Mouse (Mus musculus): ENCODE results near the gene Unk. TPM values are rescaled to one million over a fixed set of nuclear protein-coding genes. Genes with fewer than 3 reads are reported as not detected.

Gene Unk
- polyA plus RNA-seq, 1 experiment from 2014 or later, result 38.0 TPM

DNA sequence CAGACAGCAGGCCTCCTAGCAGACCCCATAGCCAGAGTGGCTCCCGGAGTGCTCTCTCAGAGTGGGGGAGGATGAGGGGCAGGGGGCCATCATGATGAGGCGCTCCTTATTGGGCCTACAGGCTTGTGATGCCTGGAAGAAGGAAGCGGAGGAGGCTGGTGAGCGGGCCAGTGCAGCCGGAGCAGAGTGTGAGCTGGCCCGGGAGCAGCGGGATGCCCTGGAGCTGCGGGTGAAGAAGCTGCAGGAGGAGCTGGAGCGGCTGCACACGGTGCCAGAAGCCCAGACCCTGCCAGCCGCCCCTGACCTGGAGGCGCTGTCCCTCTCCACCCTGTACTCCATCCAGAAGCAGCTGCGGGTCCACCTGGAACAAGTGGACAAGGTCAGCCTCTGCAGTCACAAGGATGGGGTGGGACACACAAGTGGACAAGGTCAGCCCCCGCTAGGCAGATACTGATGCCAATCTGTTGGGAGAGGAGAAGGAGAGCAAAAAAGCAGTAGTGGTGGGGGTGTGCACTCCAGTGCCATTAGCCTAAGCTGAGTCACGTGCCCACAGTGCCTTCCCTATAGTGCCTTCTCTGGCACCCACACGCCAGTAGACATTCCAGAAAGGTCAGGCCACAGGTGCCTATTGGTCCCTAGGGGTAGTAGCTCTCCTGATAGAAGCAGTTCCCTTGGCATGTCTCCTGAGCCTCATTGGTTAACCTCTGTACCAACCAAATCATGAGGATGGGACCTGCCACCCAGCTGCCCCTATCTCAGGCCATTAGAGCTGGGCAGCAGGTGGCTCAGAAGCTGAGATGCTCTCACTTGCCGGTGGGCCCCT, 29.0 kb downstream of the Unk start:
- no peak for ATAC-seq

DNA sequence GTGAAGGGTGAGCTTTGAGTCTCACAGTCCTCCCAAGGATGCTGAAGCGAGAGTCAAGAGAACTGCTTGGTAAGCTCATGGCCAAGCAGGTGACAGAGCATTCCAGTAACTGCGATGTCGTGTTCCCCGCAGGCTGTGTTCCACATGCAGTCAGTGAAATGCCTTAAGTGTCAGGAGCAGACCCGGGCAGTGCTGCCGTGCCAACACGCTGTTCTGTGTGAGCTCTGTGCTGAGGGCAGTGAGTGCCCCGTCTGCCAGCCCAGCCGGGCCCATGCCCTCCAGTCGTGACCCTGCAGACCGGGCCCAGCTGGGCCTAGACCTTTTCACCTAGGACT, 29.5 kb downstream of the Unk start:
- Histone ChIP-seq H3K4me3 (no peak overlapping the region), H3K27me3 (no peaks in the 10 kb centered on the region), H3K27ac (no peak overlapping the region), H3K36me3 (ENCODE audit: poor library complexity, severe bottlenecking) (peaks cover 80% of the 10 kb centered on the region), H3K4me1 (0 out of 2 replicates have a peak, but pooled peaks cover 5% of the 10 kb centered on the region), H3K9ac (no peak overlapping the region), H3K9me3 (replicated peaks) (no peaks in the 10 kb centered on the region), H3K4me2 (no peak overlapping the region)
- no peak for ATAC-seq
- 94% methylated on average over 11 of the region's 11 CpGs for WGBS

More for the DNA sequence above, 29.0 kb downstream of the Unk start:
- 92% methylated on average over 17 of the region's 17 CpGs for WGBS
- Histone ChIP-seq H3K4me3 (no peak overlapping the region), H3K4me2 (no peak overlapping the region), H3K36me3 (ENCODE audit: poor library complexity, severe bottlenecking) (peaks cover 85% of the 10 kb centered on the region), H3K9ac (no peak overlapping the region), H3K27ac (no peak overlapping the region), H3K27me3 (no peaks in the 10 kb centered on the region), H3K9me3 (replicated peaks) (no peaks in the 10 kb centered on the region), H3K4me1 (0 out of 2 replicates have a peak, but pooled peaks cover 5% of the 10 kb centered on the region)

DNA sequence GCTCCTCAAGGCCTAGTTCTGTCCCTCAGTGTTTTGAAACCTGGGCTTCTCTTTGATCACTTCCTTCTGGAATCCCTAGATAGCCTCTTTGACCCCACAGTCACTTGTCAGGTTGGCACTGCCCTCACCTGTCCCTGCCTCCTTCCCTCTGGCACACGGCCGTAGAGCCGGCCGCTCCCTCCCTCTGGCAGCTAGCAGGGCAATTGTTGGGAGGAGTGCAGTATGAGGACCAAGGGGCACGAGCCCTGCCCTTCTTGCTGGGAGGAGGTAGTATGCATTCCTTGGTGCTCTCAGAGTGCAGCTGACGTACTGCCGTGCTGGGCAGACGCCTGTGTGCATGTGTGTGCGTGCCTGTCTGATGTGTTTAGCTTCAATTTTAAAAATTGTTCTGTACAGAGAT, 30.5 kb downstream of the Unk start:
- no peak overlapping the region; the same call in 1 of the 2 replicates for H3K9ac ChIP-seq
- no peak overlapping the region for H3K27ac ChIP-seq
- no peak overlapping the region for H3K4me2 ChIP-seq
- H3K27me3 ChIP-seq, result no peaks in the 10 kb centered on the region
- H3K36me3 ChIP-seq (ENCODE audit: poor library complexity, severe bottlenecking), result peaks cover 70% of the 10 kb centered on the region
- H3K4me3 ChIP-seq, result no peak overlapping the region
- no peaks in the 10 kb centered on the region for H3K9me3 ChIP-seq (replicated peaks)
- H3K4me1 ChIP-seq, result 0 out of 2 replicates have a peak, but pooled peaks cover 5% of the 10 kb centered on the region
- 89% methylated on average over 9 of the region's 9 CpGs for WGBS
- ATAC-seq, result no peak

GRCm38 (mm10) chr11:116061641-116062415, 31.7 kb downstream of the Unk start:
- H3K27me3 ChIP-seq, result no peaks in the 10 kb centered on the region
- no peak overlapping the region for H3K4me2 ChIP-seq
- no peak overlapping the region for H3K4me3 ChIP-seq
- 90% methylated on average over 13 of the region's 13 CpGs for WGBS
- H3K4me1 ChIP-seq, result 0 out of 2 replicates have a peak, but pooled peaks cover 5% of the 10 kb centered on the region
- no peak for ATAC-seq
- H3K27ac ChIP-seq, result 0 out of 2 replicates have a peak overlapping the region, but pooled peaks have one; percentile 16
- H3K9me3 ChIP-seq (replicated peaks), result no peaks in the 10 kb centered on the region
- H3K36me3 ChIP-seq (ENCODE audit: poor library complexity, severe bottlenecking), result peaks cover 58% of the 10 kb centered on the region
- H3K9ac ChIP-seq, result no peak overlapping the region

DNA sequence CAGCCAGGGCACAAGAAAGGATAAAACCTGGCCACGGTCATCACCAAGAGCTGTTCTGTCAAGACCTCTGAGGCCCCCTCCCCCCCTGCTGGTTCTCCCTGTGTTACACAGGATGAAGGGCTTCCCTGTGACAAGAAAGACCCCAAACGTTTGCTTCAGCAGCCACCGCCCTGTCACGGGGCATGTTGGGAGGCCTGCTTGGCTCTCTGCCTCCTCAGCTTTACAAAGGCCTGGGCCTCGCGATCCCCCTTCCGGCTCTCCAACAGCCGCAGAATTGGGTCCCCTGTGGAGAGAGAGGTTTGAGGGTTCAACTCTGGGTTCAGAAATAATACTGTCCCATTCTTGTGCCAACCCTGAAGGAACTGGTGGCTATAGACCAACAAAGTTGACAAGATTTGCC, 32.4 kb downstream of the Unk start:
- WGBS, result 50% methylated on average over 8 of the region's 8 CpGs
- Histone ChIP-seq H3K36me3 (ENCODE audit: poor library complexity, severe bottlenecking) (peaks cover 51% of the 10 kb centered on the region), H3K4me2 (no peak overlapping the region), H3K9ac (no peak overlapping the region), H3K9me3 (replicated peaks) (no peaks in the 10 kb centered on the region), H3K27me3 (no peaks in the 10 kb centered on the region), H3K4me3 (no peak overlapping the region), H3K4me1 (0 out of 2 replicates have a peak, but pooled peaks cover 5% of the 10 kb centered on the region), H3K27ac (0 out of 2 replicates have a peak overlapping the region, but pooled peaks have one; percentile 16)
- ATAC-seq, result no peak

DNA sequence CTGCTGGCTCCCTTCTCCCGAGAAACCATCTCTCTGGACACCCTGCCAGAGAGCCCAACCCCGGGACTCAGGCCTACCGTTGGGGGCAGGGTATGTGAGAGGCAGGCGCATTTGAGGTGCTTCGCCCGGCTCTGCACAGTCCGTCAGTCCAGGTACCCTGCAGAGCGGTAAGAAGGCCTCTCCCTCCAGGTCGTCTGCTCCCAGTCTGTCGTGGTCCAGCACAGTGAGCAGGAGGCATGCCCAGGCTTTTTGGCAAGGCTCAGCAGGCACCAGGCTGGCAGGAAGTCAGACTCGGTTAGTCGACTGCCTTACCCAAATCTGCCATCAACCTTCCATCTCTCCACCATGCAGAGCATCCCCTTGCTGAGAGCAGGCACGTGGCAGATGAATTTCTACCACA, 33.4 kb downstream of the Unk start:
- Histone ChIP-seq H3K4me1 (0 out of 2 replicates have a peak, but pooled peaks cover 5% of the 10 kb centered on the region), H3K27ac (no peak overlapping the region), H3K4me2 (no peak overlapping the region), H3K36me3 (ENCODE audit: poor library complexity, severe bottlenecking) (peaks cover 40% of the 10 kb centered on the region), H3K9me3 (replicated peaks) (no peaks in the 10 kb centered on the region), H3K4me3 (no peak overlapping the region), H3K9ac (no peak overlapping the region), H3K27me3 (no peaks in the 10 kb centered on the region)
- 55% methylated on average over 13 of the region's 13 CpGs for WGBS
- ATAC-seq, result 0 out of 2 replicates have a peak, but pooled peaks have one; percentile 20

DNA sequence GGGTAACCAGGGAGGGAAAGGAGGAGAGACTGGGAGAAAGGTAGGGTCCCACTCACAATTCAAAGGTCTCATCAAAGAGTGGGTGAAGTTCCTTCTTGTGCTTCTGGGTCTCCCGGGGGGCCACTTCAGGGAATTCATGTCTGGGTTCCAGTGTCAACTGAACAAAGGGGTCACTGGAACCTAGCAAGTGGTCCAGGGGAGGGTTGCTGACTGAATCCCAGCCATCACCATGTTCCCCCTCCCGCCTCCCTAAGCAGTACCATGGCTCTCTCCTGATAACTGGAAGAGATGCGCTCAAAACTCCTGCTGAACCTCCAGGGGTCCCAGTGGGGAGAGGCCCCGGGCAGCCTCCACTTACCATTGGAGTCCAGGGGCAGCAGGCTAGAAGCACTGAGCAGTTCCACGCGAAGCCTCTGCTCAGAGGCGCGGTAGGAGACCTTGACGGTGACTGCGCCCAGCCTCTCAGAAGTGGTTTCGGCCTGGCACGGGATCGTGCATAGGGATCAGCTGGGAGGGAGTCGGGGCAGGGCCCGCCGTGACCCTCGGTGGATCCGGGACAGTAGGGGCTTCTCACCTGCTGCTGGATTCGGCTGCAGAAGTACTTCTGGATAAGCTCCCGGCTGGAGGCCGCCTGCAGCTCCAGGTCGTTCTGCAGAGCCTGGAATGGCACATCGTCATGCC, 34.2 kb downstream of the Unk start:
- Histone ChIP-seq H3K4me3 (no peak overlapping the region), H3K9ac (no peak overlapping the region), H3K36me3 (ENCODE audit: poor library complexity, severe bottlenecking) (peaks cover 33% of the 10 kb centered on the region), H3K27ac (no peak overlapping the region), H3K4me1 (0 out of 2 replicates have a peak, but pooled peaks cover 5% of the 10 kb centered on the region), H3K4me2 (no peak overlapping the region), H3K9me3 (replicated peaks) (no peaks in the 10 kb centered on the region), H3K27me3 (no peaks in the 10 kb centered on the region)
- 69% methylated on average over 23 of the region's 23 CpGs for WGBS
- ATAC-seq, result no peak

GRCm38 (mm10) chr11:116065345-116065744, 35.2 kb downstream of the Unk start:
- WGBS, result 86% methylated on average over 12 of the region's 12 CpGs
- Histone ChIP-seq H3K9me3 (replicated peaks) (no peaks in the 10 kb centered on the region), H3K9ac (no peak overlapping the region), H3K4me2 (no peak overlapping the region), H3K36me3 (ENCODE audit: poor library complexity, severe bottlenecking) (peaks cover 23% of the 10 kb centered on the region), H3K4me3 (no peak overlapping the region), H3K27ac (no peak overlapping the region), H3K4me1 (0 out of 2 replicates have a peak, but pooled peaks cover 5% of the 10 kb centered on the region), H3K27me3 (no peaks in the 10 kb centered on the region)
- no peak for ATAC-seq

DNA sequence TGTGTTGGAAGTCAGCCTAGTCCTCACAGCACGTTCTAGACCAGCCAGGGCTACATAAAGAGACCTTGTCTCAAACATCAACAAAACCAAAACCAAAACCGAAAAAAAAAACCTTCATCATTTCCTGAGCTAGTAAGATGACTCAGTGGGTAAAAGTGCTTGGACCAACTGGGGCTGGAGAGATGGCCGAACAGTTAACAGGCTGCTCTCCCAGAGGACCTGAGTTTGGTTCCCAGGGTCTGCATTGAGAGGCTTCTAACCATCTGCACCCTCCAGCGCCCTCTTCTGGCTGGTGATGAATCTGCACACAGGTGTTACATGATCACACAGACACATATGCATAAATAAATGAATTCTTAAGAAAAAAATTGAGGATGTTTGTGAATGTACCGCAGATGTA, 41.4 kb downstream of the Unk start:
- Histone ChIP-seq H3K36me3 (ENCODE audit: poor library complexity, severe bottlenecking) (no peaks in the 10 kb centered on the region), H3K9me3 (replicated peaks) (no peaks in the 10 kb centered on the region), H3K4me2 (no peak overlapping the region), H3K4me1 (no peaks in the 10 kb centered on the region), H3K27ac (no peak overlapping the region), H3K9ac (no peak overlapping the region), H3K27me3 (no peaks in the 10 kb centered on the region), H3K4me3 (no peak overlapping the region)
- 73% methylated on average over 5 of the region's 5 CpGs for WGBS
- ATAC-seq, result no peak

DNA sequence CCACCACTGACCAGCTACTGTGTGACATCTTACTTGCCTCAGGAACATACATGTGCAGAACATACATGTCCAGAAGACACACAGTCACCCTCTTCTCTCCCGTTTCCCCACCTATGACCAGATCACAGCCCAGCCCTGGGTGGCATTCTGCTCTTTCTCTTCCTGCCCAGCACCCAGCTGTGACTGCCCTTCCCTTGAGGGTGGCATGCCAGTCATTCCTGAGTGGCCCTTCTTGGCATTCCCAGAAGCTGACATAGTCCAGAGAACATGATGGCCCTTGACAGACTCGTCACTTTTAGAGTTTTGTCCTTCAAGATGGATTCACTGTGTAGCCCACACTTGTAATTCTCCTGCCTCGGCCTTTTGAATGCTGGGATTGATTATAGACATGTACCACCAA, 42.5 kb downstream of the Unk start:
- no peaks in the 10 kb centered on the region for H3K4me1 ChIP-seq
- H3K9ac ChIP-seq, result no peak overlapping the region
- 89% methylated on average over 3 of the region's 3 CpGs for WGBS
- H3K4me3 ChIP-seq, result no peak overlapping the region
- no peak for ATAC-seq
- H3K27ac ChIP-seq, result no peak overlapping the region
- H3K9me3 ChIP-seq (replicated peaks), result no peaks in the 10 kb centered on the region
- no peaks in the 10 kb centered on the region for H3K27me3 ChIP-seq
- no peak overlapping the region for H3K4me2 ChIP-seq
- H3K36me3 ChIP-seq (ENCODE audit: poor library complexity, severe bottlenecking), result no peaks in the 10 kb centered on the region

GRCm38 (mm10) chr11:116074436-116074991, 44.4 kb downstream of the Unk start:
- no peaks in the 10 kb centered on the region for H3K27me3 ChIP-seq
- H3K4me3 ChIP-seq, result no peak overlapping the region
- WGBS, result 75% methylated on average over 7 of the region's 7 CpGs
- H3K4me1 ChIP-seq, result peaks cover 13% of the 10 kb centered on the region
- no peak overlapping the region for H3K27ac ChIP-seq
- peaks cover 9% of the 10 kb centered on the region for H3K36me3 ChIP-seq (ENCODE audit: poor library complexity, severe bottlenecking)
- no peak overlapping the region for H3K4me2 ChIP-seq
- no peaks in the 10 kb centered on the region for H3K9me3 ChIP-seq (replicated peaks)
- ATAC-seq, result no peak
- no peak overlapping the region for H3K9ac ChIP-seq

Data from forebrain, embryonic 13.5 days (tissue).